ENCODE assay signal across 10 mouse cellular contexts in genomic region chr14:75229834-75230233, GRCm38 (mm10). TPM values are rescaled to one million over a fixed set of nuclear protein-coding genes. Genes with fewer than 3 reads are reported as not detected.
DNase-seq lines count a peak whose midpoint lies in the region; ATAC-seq and TF ChIP-seq lines count a peak whose summit lies in the region.
"Had no signal": no experiment of that assay in that cellular context is flagged by ENCODE, and none has a peak within 500 bp of the region (broad histone marks: within the 10 kb centered on the region; RNA-seq: fewer than 3 reads in every experiment).

No protein-coding gene starts in this region.

- TF ChIP-seq EP300 in heart, postnatal 0 days (IDR thresholded peaks at IDR 0.05; ENCODE audit: low read depth) = no peak

- ATAC-seq in heart, postnatal 0 days (ENCODE audit: insufficient read depth, low read depth) = no peak
- peak; percentile 63 for ATAC-seq in neutrophil, adult 5-6 weeks (ENCODE audit: extremely low read depth, insufficient number of reproducible peaks, low FRiP score, poor library complexity, severe bottlenecking)

- no peaks in the 10 kb centered on the region for H3K9me3 ChIP-seq in heart, postnatal 0 days (replicated peaks; ENCODE audit: control insufficient read depth, low read length)
- H3K9me3 ChIP-seq: embryonic facial prominence, embryonic 13.5 days had no signal

- no peak overlapping the region for H3K4me3 ChIP-seq in heart, postnatal 0 days (ENCODE audit: low read depth, low read length)
- H3K4me3 ChIP-seq: embryonic facial prominence, embryonic 13.5 days had no signal

- WGBS in heart, postnatal 0 days = 23% methylated on average over 2 of the region's 2 CpGs

- 0 out of 2 replicates have a peak, but pooled peaks cover 3% of the 10 kb centered on the region for H3K36me3 ChIP-seq in heart, postnatal 0 days (replicated peaks; ENCODE audit: control insufficient read depth, insufficient read depth, low read length)
- H3K36me3 ChIP-seq: embryonic facial prominence, embryonic 13.5 days had no signal

- peak; percentile 50 for TF ChIP-seq CTCF in heart, postnatal 0 days (IDR thresholded peaks at IDR 0.05; ENCODE audit: low read depth)

- H3K27me3 ChIP-seq in heart, postnatal 0 days (ENCODE audit: control insufficient read depth, insufficient read depth, low read length) = no peaks in the 10 kb centered on the region
- H3K27me3 ChIP-seq: embryonic facial prominence, embryonic 13.5 days had no signal

- no peak overlapping the region for H3K9ac ChIP-seq in heart, postnatal 0 days (replicated peaks; ENCODE audit: low read depth, low read length)
- H3K9ac ChIP-seq: embryonic facial prominence, embryonic 13.5 days had no signal

- no peak overlapping the region for H3K4me2 ChIP-seq in heart, postnatal 0 days (ENCODE audit: low read depth, low read length)
- H3K4me2 ChIP-seq: embryonic facial prominence, embryonic 13.5 days had no signal

- DNase-seq in heart, postnatal 0 days (ENCODE audit: low spot score) = no peak
- no peak for DNase-seq in heart, postnatal 36 days
- DNase-seq in CD4-positive helper T cell, adult 2 months (ENCODE audit: low read depth, low spot score) = peak; percentile 69
- DNase-seq in R1 (ENCODE audit: low read depth, low spot score) = peak; percentile 72
- peak; percentile 81 for DNase-seq in embryo, embryonic 10.5 days (ENCODE audit: low spot score)
- peak; percentile 9 for DNase-seq in layer of hippocampus, adult 9-10 months (ENCODE audit: low spot score)
- no peak for DNase-seq in urinary bladder, postnatal 25 days (ENCODE audit: low spot score)

- H3K27ac ChIP-seq in heart, postnatal 0 days (ENCODE audit: low read depth) = no peak overlapping the region
- H3K27ac ChIP-seq: embryonic facial prominence, embryonic 13.5 days had no signal

- intact Hi-C loops in heart, postnatal 36 days (cut with DNase I) = no loop called here

- H3K4me1 ChIP-seq in heart, postnatal 0 days (ENCODE audit: control insufficient read depth, insufficient read depth) = no peaks in the 10 kb centered on the region
- H3K4me1 ChIP-seq: embryonic facial prominence, embryonic 13.5 days had no signal

RNA-seq across cellular contexts. Expression of gene Cpb2, which starts 12.3 kb away (rescaled TPM):
- not detected in 2 replicates for total RNA-seq in heart, postnatal 0 days (2014; rRNA removed; ENCODE audit: low replicate concordance)
- polyA plus RNA-seq in heart, postnatal 0 days (2015; fragmentation: Nextera tagmentation; extraction: Ambion mirVana) = not detected in 2 replicates
- not detected for total RNA-seq in heart, postnatal 36 days (2021)
- not detected in 2 replicates for total RNA-seq in neutrophil, adult 5-6 weeks (2017)
- total RNA-seq: layer of hippocampus, postnatal 25 days had no signal
- polyA plus RNA-seq: embryonic facial prominence, embryonic 13.5 days had no signal

RNA-seq across cellular contexts. Expression of gene Zc3h13, which starts 54.3 kb away (rescaled TPM):
- total RNA-seq in heart, postnatal 0 days (2014; rRNA removed; ENCODE audit: low replicate concordance) = 3.8 and 8.6 TPM in 2 replicates
- 16.7 and 17.4 TPM in 2 replicates for polyA plus RNA-seq in heart, postnatal 0 days (2015; fragmentation: Nextera tagmentation; extraction: Ambion mirVana)
- total RNA-seq in heart, postnatal 36 days (2021) = 10 to 100 TPM; 24.9 to 27.7 TPM
- 32.3 and 35.4 TPM in 2 replicates for total RNA-seq in neutrophil, adult 5-6 weeks (2017)

Comparison
In these comparisons a context has a peak if more than half of its experiments do, and no peak if none do; other contexts are left out.
1. DNase-seq: peak in CD4-positive helper T cell, adult 2 months (single experiment), R1 (single experiment), embryo, embryonic 10.5 days (single experiment) and layer of hippocampus, adult 9-10 months (single experiment); none in heart, postnatal 0 days (single experiment), heart, postnatal 36 days (0 of 2) and urinary bladder, postnatal 25 days (single experiment).